Mouse (Mus musculus) liver, adult (tissue): ENCODE measurements at regions not wholly inside any gene's neighbourhood (a gene's known extent, or its start where the extent isn't known, plus 50 kb on each side); places are given as distances from the start of the nearest gene placed in this dataset.

Experiments
- GATA4 ChIP-seq: IDR thresholded peaks from 2 replicates; pipeline ENCODE4 v1.6.1; 2014; ENCODE audit warnings: mild to moderate bottlenecking, low read length; ENCODE audit not compliant: insufficient replicate concordance

DNA sequence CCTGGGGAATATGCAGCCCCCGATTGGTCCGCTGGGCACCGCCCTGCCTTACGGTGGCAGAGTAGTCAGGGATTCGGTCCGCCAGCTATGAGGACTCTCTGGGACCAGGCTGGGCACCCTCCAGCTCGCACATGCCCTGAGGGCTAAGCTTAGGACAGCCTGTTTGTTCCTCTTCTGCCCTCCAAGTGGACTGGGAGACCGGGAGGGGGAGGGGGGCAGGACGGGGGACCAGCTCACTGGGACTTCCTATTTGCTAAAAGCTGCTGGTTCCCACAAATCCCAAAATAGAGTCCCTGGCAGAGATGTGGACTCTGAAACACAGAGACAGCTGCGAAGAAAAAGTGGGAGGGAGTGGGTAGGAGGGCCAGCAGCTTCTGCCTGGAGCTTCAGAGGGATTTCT is 423.6 kb upstream of the Tbx3 start:
- TF ChIP-seq GATA4: no peak

DNA sequence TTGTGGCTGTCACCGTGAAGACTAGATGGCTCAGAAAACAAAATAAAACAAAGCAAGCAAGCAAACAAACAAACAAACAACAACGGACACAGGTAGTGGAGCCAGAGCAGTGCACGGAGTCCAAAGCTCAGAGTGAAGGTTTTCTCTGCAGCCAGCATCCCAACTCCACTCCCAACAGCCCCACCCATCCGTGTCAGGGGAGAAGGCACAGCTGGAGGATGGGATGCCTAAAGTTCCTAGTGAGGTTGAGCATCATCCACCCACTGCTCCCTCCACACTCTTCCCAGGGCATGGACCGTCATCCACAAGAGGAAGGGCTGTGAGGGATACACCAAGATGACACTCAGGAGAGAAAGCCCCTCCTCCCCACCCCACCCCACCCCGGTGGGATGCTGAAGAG is 421.8 kb upstream of the Tbx3 start:
- TF ChIP-seq GATA4: no peak

DNA sequence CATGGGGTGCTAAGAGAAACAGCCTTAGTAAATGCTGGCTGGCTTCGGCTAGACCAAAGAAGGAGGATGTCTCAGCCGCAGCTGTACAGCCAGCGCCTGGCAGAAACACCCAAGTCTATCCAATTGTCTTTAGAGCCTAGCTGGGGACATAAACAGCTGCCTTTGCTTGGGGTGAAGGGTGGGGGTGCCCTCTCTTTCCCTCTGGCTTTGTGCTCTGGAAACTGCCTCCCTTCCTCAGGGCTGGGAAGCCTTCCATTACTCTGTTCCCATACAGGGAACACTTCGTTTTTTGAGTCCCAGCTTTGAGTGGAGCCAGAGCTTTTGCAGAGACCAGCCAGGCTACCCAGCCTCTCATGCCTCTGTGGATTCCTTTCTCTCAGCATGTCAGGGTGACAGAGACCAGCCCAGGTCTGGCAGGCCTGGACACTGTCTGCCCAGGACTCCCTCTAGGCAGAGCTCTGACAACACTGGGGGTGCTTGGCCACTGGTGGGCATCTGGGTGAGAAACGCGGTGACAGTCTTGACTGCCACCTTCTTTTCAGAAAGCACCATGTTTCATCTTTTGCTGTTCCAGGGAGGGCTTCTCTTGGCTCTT is 421.2 kb upstream of the Tbx3 start:
- TF ChIP-seq GATA4: no peak

DNA sequence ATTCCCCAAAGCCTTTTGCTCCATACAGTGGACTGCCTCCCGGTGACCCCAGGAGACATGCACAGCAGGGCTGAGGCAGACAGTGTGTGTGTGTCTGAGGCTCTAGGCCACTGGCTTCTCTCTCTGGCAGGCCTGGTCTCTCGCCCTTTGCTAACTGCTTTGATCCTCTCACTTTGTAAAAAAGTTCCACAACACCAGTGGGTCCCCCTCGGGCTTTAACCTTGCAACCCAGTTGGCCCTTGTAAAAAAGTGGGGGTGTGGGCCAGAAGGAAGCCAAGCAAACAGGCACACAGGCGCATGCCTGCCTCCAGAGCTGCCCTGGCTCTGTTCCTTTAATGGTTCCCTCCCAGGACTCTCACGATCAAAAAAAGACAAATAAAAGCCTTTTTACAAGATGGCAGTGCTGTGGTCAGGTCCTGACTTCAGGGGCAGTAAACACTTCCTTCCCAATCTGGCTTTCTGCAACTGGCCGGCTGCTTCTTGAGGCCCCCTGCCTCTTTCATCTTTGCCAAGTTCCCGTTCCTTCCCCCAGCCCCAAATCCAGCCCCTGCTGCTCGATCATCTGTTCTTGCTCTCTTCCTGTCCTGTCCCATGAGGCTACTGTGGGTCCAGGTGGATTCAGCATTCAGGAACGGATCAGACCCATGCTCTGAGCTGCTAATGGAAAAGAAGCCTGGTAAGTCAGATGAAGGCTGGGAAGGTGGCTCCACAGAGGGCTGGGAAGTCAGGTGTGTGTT is 419.0 kb upstream of the Tbx3 start:
- no peak for TF ChIP-seq GATA4

DNA sequence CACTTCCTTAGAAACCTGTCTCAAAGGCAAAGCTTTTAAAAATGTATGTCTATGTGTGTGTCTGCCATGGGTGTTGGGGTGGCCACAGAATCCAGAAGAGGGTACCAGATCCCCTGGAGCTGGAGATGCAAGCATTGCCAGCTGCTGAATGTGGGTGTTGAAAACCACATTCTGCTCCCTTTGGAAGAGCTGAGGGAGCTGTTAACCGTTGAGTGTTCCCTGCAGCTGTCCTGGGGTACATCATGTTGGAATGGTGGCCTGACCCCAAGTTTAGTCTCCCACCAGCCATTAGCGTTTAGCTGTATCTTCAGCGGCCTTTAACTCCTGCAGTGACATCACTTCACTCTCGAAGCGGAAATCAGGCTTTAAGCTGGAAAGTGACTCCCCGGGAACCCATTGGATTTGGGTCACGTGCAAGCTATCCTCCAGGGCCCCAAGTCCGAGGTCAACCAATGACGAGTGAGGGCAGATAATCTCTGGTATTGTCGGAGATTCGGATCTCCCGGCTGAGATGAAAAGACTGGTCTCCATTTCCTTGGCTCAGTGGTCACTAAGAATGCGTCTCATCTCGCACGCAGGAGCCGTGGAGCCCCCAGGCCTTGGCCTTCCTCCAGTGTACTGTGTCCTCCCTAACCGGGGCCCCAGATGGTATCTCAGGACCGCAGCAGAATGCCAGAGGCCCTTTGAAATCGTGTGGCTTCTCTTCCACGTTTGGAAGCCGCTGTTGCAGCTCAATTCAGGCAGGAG is 412.9 kb upstream of the Tbx3 start:
- TF ChIP-seq GATA4: no peak

DNA sequence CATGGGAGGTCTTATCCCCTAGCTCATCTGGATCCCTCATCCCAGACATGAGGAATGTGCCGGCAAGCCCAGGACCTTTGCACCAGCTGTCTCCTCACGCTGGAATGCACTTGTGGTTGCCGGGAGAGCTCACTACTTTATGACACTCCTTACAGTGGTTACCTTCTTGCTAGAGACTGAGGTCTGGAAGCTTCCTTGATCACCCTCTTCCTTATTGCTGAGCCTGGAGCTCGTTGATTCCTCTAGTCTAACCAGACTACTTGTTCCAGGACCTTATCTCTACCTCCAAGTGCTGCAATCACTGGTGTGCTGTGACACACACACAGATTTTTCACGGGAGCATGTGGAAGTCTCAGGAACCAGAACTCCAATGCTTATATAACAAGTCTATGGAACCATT is 411.6 kb upstream of the Tbx3 start:
- TF ChIP-seq GATA4: no peak

DNA sequence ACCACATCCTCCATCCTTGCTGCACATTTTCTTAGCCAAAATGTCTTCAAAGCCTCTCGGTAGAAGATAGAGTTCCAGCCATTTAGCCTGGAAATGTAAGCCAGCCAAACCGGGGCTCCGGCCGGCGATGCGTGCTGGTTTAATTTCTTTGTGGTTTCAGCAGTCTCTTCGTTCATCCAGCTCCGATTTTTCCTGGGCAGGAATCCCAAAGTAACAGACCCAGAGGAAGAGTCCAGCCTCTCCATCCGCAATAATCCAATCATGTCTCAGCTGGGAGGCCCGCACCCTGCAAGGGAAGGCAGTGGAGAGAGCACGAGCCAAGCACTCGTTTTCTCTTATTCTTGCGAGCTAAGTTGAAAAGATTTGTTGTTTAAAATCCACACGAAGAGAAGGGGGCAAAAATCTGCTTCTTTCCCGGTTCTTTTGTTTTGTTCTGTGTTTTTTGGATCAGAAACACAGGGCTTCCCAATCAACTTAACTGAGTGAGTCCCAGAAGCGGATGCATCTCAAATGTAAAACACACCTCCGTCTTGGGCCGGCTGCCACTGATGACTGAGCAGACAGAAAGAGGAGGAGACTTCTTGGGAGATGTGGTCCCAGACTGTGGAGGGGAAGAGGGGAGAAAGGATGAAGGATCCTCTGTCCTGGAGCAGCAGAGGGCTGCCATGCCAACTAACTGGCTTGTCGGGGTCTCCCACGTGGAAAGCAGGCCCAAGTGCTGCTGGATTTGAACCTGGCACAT is 405.1 kb upstream of the Tbx3 start:
- TF ChIP-seq GATA4: no peak

DNA sequence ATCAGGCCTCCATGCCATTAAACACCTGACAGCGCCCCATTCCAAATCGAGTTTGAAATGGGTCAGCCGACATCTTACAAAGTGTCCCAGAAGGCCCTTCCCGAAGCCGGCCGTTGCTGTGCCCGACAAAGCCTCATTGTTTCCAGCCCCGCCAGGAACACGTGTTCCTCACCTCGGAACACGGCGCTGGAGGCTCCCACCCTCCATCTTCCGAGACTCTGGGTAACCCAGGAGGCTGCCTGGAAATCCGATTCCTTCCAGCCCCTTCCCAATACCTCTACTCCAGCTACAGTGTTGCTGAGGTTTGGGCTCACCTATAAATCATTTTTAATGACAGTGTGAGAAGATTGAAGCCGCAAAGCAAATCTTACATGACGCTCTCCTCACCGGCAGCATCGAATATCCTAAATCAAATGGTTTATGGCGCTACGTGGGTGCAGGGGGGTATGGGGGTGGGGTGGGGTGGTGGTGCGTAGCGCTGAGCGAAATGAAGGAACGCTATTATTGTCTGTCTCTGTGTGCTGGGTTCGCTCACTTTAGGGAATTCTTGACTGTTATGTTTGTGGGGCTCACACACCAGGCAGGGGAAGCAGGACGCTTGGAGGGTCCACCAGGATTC is 399.1 kb upstream of the Tbx3 start:
- TF ChIP-seq GATA4: no peak

DNA sequence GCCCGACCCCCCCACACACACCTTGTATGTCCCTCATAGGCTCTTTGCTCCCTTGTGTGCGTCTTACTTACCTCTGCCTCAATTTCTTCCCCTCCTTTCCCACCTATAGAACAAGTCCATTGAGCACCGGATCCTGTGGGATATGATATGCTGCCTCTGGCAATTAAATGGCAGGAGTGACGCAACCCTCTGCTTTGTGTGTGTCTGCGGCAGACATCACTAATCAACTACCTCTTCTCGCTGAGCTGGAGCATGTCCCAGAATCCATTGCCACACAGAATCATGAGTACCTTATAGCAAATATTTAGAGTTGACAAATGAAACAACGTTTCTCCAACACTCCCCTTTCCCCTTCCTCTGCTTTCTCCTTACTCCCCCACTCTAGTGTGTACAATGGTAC is 397.3 kb upstream of the Tbx3 start:
- no peak for TF ChIP-seq GATA4

DNA sequence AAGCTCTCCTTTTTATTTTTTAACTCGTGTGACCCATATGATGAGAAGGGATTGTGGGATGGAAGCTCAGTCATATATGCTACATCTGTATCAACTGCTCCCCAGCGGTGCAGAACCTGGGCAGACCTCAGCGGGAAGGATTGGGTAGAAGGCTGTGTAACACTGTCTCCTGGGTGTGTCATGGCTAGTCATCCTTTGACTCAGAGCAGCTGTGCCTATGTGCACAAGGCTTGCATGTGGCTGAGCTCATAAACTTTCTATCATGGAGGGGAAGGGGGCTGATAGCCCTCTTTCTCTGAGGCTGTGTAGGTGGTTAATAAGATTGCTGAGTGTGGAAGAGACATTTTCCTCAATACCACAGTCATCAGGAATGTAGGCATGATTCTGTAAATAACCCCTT is 396.9 kb upstream of the Tbx3 start:
- no peak for TF ChIP-seq GATA4

DNA sequence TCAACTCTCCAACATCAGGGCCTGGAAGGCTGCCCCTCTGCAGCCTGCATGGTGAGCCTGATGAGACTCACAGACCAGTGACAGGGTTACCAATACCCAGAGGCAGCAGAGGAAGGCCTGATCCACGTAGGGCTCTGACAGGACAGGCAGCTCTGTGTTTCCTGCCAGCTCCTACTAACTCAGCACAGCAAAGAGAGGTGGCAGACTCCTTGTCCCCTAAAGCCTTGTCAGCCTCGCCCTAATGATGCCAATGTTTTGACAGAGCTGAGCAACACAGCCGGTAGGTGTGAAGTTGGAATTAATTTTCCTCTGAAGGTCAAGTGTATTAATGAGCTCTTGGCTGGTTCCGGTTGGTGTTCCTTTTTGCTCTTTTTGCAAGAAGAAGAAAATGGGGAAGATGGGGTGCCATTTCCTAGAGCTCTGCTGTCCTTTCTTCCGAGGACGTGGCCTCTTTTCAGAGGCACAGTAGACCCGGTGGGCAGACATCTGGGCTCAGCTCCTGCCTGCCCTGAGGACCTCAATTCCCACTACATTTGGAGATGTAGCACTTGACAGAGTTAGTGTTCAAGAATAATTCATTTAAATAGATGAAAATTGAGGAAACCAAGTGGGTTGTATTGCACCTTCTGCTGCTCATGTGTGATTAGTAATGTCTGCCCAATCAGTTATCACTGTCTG is 395.5 kb upstream of the Tbx3 start:
- no peak for TF ChIP-seq GATA4

DNA sequence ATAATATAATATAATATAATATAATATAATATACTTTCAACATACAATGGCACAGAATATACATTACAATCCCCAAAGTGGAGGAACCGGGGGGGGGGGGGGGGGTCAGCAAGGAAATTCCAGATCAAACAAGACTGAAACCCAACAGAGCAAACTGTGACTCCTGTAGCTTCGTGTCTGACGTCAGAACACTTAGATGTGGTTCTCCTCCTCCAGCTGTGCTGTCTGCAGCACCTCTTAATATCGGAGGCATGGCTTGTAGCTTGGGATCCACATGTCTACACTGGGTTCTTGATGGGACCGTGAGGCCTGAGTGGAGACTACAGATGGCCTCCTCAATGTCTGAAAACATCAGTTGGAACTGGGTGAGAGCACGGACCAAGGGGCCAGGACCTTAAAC is 390.3 kb upstream of the Tbx3 start:
- TF ChIP-seq GATA4: no peak

DNA sequence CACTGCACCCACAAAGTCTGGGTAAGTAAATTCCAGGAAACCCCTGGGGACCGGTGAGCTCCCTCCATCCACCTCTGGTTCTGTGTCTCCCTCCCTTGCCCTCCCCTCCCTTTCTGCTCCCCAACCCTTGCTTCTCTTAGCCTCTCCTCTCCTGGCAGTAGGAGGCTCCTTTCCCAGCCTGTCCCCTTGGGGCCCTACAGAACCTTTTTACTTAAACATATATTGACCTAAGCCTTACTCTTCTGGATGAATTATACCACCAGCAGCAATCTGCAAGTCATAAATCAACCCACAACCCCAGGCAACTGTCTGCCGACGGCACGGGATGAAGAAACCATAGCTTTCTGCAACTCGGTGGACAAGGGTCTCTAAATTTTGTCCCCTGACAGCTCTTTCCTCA is 380.7 kb upstream of the Tbx3 start:
- TF ChIP-seq GATA4: no peak

DNA sequence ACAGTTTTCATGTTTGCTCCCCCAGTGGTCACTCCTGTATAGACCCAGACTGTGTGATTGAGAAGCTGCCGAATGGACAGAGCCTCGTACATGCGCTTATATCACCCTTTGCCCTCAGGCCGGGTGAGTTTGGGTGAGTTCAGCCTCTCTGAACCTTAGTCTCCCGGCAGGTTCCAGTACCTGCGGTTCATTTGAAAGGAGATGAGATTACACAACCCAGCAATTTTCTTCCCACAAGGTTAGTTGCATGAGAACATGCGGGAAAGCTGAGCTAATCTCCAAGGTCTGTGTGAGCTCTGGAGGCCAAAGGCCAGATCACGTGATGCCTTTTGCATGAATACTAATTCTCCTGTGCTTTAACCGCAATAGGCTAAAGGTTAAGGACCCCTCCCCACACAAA is 378.1 kb upstream of the Tbx3 start:
- TF ChIP-seq GATA4: no peak

DNA sequence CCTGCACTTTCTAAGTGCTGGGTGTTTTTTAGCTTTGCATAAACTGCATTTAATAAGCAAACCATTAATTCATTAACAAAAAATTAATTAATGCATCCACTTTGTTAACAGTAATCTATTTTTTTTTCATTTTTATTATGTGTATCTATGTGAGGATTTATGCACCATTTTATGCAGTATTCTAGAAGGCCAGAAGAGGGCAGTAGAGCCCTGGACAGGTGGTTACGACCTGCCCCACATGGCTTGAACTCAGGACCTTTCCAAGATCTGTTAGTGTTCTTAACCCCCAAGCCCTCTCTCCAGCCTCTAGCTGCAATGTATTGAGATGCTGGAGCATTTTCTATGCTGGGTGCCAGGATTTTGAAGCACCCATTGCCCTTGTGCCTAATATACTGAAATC is 377.6 kb upstream of the Tbx3 start:
- TF ChIP-seq GATA4: no peak
